Mouse (Mus musculus) retina, embryonic 14.5 days (tissue): ENCODE measurements around the gene Mcmbp.
"Not testable (repeated sequence)": the region's sequence is repeated elsewhere in the genome, so short reads cannot be mapped to it uniquely, and the experiment has no call there.

Experiments used
- DNase-seq: peaks from one replicate; pipeline ENCODE4 v3.0.0-alpha.2; 2015; ENCODE audit warnings: low spot score

Mcmbp gene

GRCm38 (mm10) chr7:128717991-128718390 is 22.3 kb downstream of the Mcmbp start:
- DNase-seq: no peak

GRCm38 (mm10) chr7:128705735-128706134 is 34.6 kb downstream of the Mcmbp start:
- peak; percentile 89 for DNase-seq

- not testable (repeated sequence) for DNase-seq
These were observed 40.3 kb downstream of the Mcmbp start for GRCm38 (mm10) chr7:128699959-128700358.

GRCm38 (mm10) chr7:128694848-128695247 is 45.4 kb downstream of the Mcmbp start:
- no peak for DNase-seq

GRCm38 (mm10) chr7:128692163-128692562 is 48.1 kb downstream of the Mcmbp start:
- no peak for DNase-seq

- DNase-seq: peak; percentile 58
These were observed 49.5 kb downstream of the Mcmbp start for GRCm38 (mm10) chr7:128690796-128691195.

- DNase-seq: peak; percentile 92
These were observed 50.2 kb downstream of the Mcmbp start for GRCm38 (mm10) chr7:128690070-128690469.

GRCm38 (mm10) chr7:128689347-128689746 is 50.9 kb downstream of the Mcmbp start:
- DNase-seq: peak; percentile 37

- DNase-seq: peak; percentile 86
These were observed 52.3 kb downstream of the Mcmbp start for GRCm38 (mm10) chr7:128687821-128688564.

- no peak for DNase-seq
These were observed 61.7 kb downstream of the Mcmbp start for GRCm38 (mm10) chr7:128678546-128678945.

GRCm38 (mm10) chr7:128672408-128673010 is 67.8 kb downstream of the Mcmbp start:
- peak; percentile 71 for DNase-seq

GRCm38 (mm10) chr7:128671952-128672351 is 68.3 kb downstream of the Mcmbp start:
- DNase-seq: peak; percentile 62

- DNase-seq: no peak
These were observed 71.5 kb downstream of the Mcmbp start for GRCm38 (mm10) chr7:128668831-128669230.

- no peak for DNase-seq
These were observed 72.5 kb downstream of the Mcmbp start for GRCm38 (mm10) chr7:128667788-128668187.

- DNase-seq: no peak
These were observed 75.4 kb downstream of the Mcmbp start for GRCm38 (mm10) chr7:128664861-128665377.

GRCm38 (mm10) chr7:128663906-128664305 is 76.4 kb downstream of the Mcmbp start:
- no peak for DNase-seq

- DNase-seq: no peak
These were observed 83.3 kb downstream of the Mcmbp start for GRCm38 (mm10) chr7:128656970-128657369.
